In the genomic region with DNA sequence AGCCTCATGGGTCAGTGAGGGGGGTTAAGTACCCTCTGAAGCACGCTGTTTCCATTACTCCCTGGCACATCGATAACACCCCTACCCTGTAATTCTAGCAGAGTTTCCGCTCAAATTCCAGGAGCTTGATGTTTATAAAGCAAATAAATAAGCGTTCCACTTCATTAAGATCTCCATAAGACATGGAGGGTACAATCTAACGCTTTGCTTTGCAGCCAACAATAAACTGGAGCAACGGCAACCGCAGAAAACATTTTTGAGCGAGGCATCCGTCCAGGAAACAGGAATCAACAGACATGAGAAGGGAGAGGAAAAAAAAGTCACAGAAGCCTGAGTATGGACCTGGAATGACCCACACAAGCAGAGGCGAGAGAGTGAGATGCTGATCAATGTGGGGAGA, we compare ENCODE assay signal across 19 mouse cellular contexts. TPM values are rescaled to one million over a fixed set of nuclear protein-coding genes. Genes with fewer than 3 reads are reported as not detected.
DNase-seq lines count a peak whose midpoint lies in the region; ATAC-seq lines count a peak whose summit lies in the region.
"Had no signal": no experiment of that assay in that cellular context is flagged by ENCODE, and none has a peak within 500 bp of the region (broad histone marks: within the 10 kb centered on the region; RNA-seq: fewer than 3 reads in every experiment).

No protein-coding gene starts in this region.

- 74% methylated on average over 10 of the region's 10 CpGs for WGBS in forebrain, embryonic 10.5 days
- 81% methylated on average over 10 of the region's 10 CpGs for WGBS in forebrain, embryonic 13.5 days
- WGBS in kidney, embryonic 14.5 days: 25% methylated on average over 10 of the region's 10 CpGs

- H3K4me3 ChIP-seq in forebrain, embryonic 10.5 days: no peak overlapping the region
- no peak overlapping the region for H3K4me3 ChIP-seq in forebrain, embryonic 13.5 days
- H3K4me3 ChIP-seq in kidney, embryonic 14.5 days (ENCODE audit: low read length): no peak overlapping the region
- H3K4me3 ChIP-seq: forebrain, embryonic 15.5 days; limb, embryonic 12.5 days; liver, embryonic 13.5 days; midbrain, embryonic 15.5 days had no signal

- no peaks in the 10 kb centered on the region for H3K9me3 ChIP-seq in forebrain, embryonic 10.5 days
- H3K9me3 ChIP-seq in forebrain, embryonic 13.5 days (replicated peaks): no peaks in the 10 kb centered on the region
- H3K9me3 ChIP-seq in kidney, embryonic 14.5 days (ENCODE audit: control insufficient read depth, low read length): no peaks in the 10 kb centered on the region
- H3K9me3 ChIP-seq: forebrain, embryonic 15.5 days; limb, embryonic 12.5 days; liver, embryonic 13.5 days; midbrain, embryonic 15.5 days had no signal

- no peak overlapping the region for H3K9ac ChIP-seq in forebrain, embryonic 13.5 days
- no peak overlapping the region for H3K9ac ChIP-seq in kidney, embryonic 14.5 days (ENCODE audit: low read depth, low read length)
- H3K9ac ChIP-seq: forebrain, embryonic 15.5 days; limb, embryonic 12.5 days; liver, embryonic 13.5 days; midbrain, embryonic 15.5 days had no signal

- ATAC-seq in forebrain, embryonic 13.5 days: no peak
- peak; percentile 44; the same call in 1 of the 2 replicates for ATAC-seq in kidney, embryonic 14.5 days (ENCODE audit: low FRiP score, low TSS enrichment)
- ATAC-seq: forebrain, embryonic 15.5 days; midbrain, embryonic 15.5 days had no signal

- peak overlapping the region; percentile 53; the same call in 1 of the 2 replicates for H3K27ac ChIP-seq in forebrain, embryonic 10.5 days
- no peak overlapping the region for H3K27ac ChIP-seq in forebrain, embryonic 13.5 days
- no peak overlapping the region for H3K27ac ChIP-seq in kidney, embryonic 14.5 days (ENCODE audit: low read depth, low read length)
- H3K27ac ChIP-seq: forebrain, embryonic 15.5 days; limb, embryonic 12.5 days; liver, embryonic 13.5 days; midbrain, embryonic 15.5 days; stomach, postnatal 0 days had no signal

- H3K27me3 ChIP-seq in forebrain, embryonic 10.5 days (ENCODE audit: poor library complexity, severe bottlenecking): no peaks in the 10 kb centered on the region
- no peaks in the 10 kb centered on the region for H3K27me3 ChIP-seq in forebrain, embryonic 13.5 days
- no peaks in the 10 kb centered on the region for H3K27me3 ChIP-seq in kidney, embryonic 14.5 days (ENCODE audit: control insufficient read depth, insufficient read depth, low read length)
- H3K27me3 ChIP-seq: forebrain, embryonic 15.5 days; limb, embryonic 12.5 days; liver, embryonic 13.5 days; midbrain, embryonic 15.5 days had no signal

- peaks cover 35% of the 10 kb centered on the region for H3K4me1 ChIP-seq in forebrain, embryonic 10.5 days
- peaks cover 8% of the 10 kb centered on the region; the same call in 1 of the 2 replicates for H3K4me1 ChIP-seq in forebrain, embryonic 13.5 days
- 0 out of 2 replicates have a peak, but pooled peaks cover 3% of the 10 kb centered on the region for H3K4me1 ChIP-seq in kidney, embryonic 14.5 days (ENCODE audit: control insufficient read depth, insufficient read depth, low read length)
- H3K4me1 ChIP-seq: forebrain, embryonic 15.5 days; liver, embryonic 13.5 days had no signal

- H3K36me3 ChIP-seq in forebrain, embryonic 10.5 days (replicated peaks): no peaks in the 10 kb centered on the region
- no peaks in the 10 kb centered on the region for H3K36me3 ChIP-seq in forebrain, embryonic 13.5 days (ENCODE audit: poor library complexity, severe bottlenecking)
- H3K36me3 ChIP-seq in kidney, embryonic 14.5 days (ENCODE audit: control insufficient read depth, insufficient read depth, low read length): no peaks in the 10 kb centered on the region
- H3K36me3 ChIP-seq: forebrain, embryonic 15.5 days; limb, embryonic 12.5 days; liver, embryonic 13.5 days; midbrain, embryonic 15.5 days had no signal

- DNase-seq in forebrain, embryonic 10.5 days (ENCODE audit: extremely low spot score, low spot score): no peak
- DNase-seq in kidney, adult 18-20 months: no peak
- DNase-seq in lung, postnatal 4 days: peak; percentile 25 to 53
- no peak for DNase-seq in lung, postnatal 36 days
- DNase-seq in skeletal muscle tissue, adult 2 months (ENCODE audit: low read depth, low spot score): peak; percentile 2
- DNase-seq in cerebellum, adult 11 months: no peak
- DNase-seq: cerebellum, adult 9-11 months; embryo, embryonic 11 days; gastrocnemius, postnatal 36 days; layer of hippocampus, adult 9-11 months; liver, embryonic 13.5 days; right cerebral cortex, postnatal 25 days; thymus, postnatal 14 days had no signal

- H3K4me2 ChIP-seq in forebrain, embryonic 13.5 days: no peak overlapping the region
- H3K4me2 ChIP-seq in kidney, embryonic 14.5 days (replicated peaks; ENCODE audit: low read depth, low read length): no peak overlapping the region
- H3K4me2 ChIP-seq: forebrain, embryonic 15.5 days; limb, embryonic 12.5 days; liver, embryonic 13.5 days; midbrain, embryonic 15.5 days had no signal

RNA-seq across cellular contexts. Expression of gene Kcnk2, which starts 27.5 kb away (rescaled TPM):
- 3.1 and 3.7 TPM in 2 replicates for polyA plus RNA-seq in forebrain, embryonic 10.5 days (2016; fragmentation: Nextera tagmentation; extraction: Ambion mirVana)
- polyA plus RNA-seq in forebrain, embryonic 13.5 days (2015; fragmentation: Nextera tagmentation; extraction: Ambion mirVana): 10.6 and 11.6 TPM in 2 replicates
- 1.1 and 2.2 TPM in 2 replicates for polyA plus RNA-seq in kidney, embryonic 14.5 days (2014; fragmentation: Nextera tagmentation; extraction: Ambion mirVana)

Comparison
In these comparisons a context has a peak if more than half of its experiments do, and no peak if none do; other contexts are left out.
1. DNase-seq: peak in lung, postnatal 4 days (2 of 2) and skeletal muscle tissue, adult 2 months (single experiment); none in forebrain, embryonic 10.5 days (single experiment), kidney, adult 18-20 months (single experiment), lung, postnatal 36 days (single experiment) and cerebellum, adult 11 months (single experiment).